In genomic region chr6:98046295-98047108, GRCm38 (mm10) we compare ENCODE assay signal across 10 mouse cellular contexts.
DNase-seq lines count a peak whose midpoint lies in the region; ATAC-seq and TF ChIP-seq lines count a peak whose summit lies in the region.
"Had no signal": no experiment of that assay in that cellular context is flagged by ENCODE, and none has a peak within 500 bp of the region (broad histone marks: within the 10 kb centered on the region; RNA-seq: fewer than 3 reads in every experiment).

No protein-coding gene starts in this region.

- peak overlapping the region; percentile 44; the same call in 1 of the 2 replicates for H3K27ac ChIP-seq in forebrain, embryonic 10.5 days
- no peak overlapping the region for H3K27ac ChIP-seq in forebrain, embryonic 11.5 days (ENCODE audit: low read depth, low read length)
- peak overlapping the region; percentile 26; the same call in 1 of the 2 replicates for H3K27ac ChIP-seq in hindbrain, embryonic 15.5 days (replicated peaks)
- no peak overlapping the region for H3K27ac ChIP-seq in midbrain, embryonic 14.5 days (replicated peaks; ENCODE audit: low read depth, low read length)
- H3K27ac ChIP-seq: liver, embryonic 14.5 days had no signal

- H3K27me3 ChIP-seq in forebrain, embryonic 10.5 days (ENCODE audit: poor library complexity, severe bottlenecking) = no peaks in the 10 kb centered on the region
- no peaks in the 10 kb centered on the region for H3K27me3 ChIP-seq in forebrain, embryonic 11.5 days (ENCODE audit: control insufficient read depth, insufficient read depth, low read length)
- H3K27me3 ChIP-seq in hindbrain, embryonic 15.5 days = peaks cover 19% of the 10 kb centered on the region
- peaks cover 38% of the 10 kb centered on the region; the same call in 1 of the 2 replicates for H3K27me3 ChIP-seq in midbrain, embryonic 14.5 days (ENCODE audit: control insufficient read depth, insufficient read depth, low read length)
- H3K27me3 ChIP-seq: CH12.LX had no signal

- DNase-seq in forebrain, embryonic 10.5 days (ENCODE audit: extremely low spot score, low spot score) = no peak
- DNase-seq in forebrain, embryonic 11.5 days (ENCODE audit: low spot score) = no peak
- DNase-seq in brain, embryonic 14.5 days (ENCODE audit: low read depth) = peak; percentile 95
- peak; percentile 66 for DNase-seq in midbrain, embryonic 14.5 days
- DNase-seq in kidney, adult 8-10 months = no peak
- no peak for DNase-seq in urinary bladder, adult 2 months (ENCODE audit: low spot score)

- H3K4me1 ChIP-seq in forebrain, embryonic 10.5 days = peaks cover 44% of the 10 kb centered on the region
- peaks cover 8% of the 10 kb centered on the region; the same call in 1 of the 2 replicates for H3K4me1 ChIP-seq in forebrain, embryonic 11.5 days (replicated peaks; ENCODE audit: control insufficient read depth, insufficient read depth, low read length)
- peaks cover 13% of the 10 kb centered on the region for H3K4me1 ChIP-seq in hindbrain, embryonic 15.5 days (replicated peaks)
- H3K4me1 ChIP-seq in midbrain, embryonic 14.5 days (ENCODE audit: control insufficient read depth, insufficient read depth, low read length) = peaks cover 7% of the 10 kb centered on the region

- TF ChIP-seq POLR2A in brain, embryonic 14.5 days (IDR thresholded peaks at IDR 0.05; ENCODE audit: borderline replicate concordance, extremely low read depth, insufficient read depth, insufficient read length, poor library complexity, severe bottlenecking) = no peak

- no peak overlapping the region for H3K4me3 ChIP-seq in forebrain, embryonic 10.5 days
- no peak overlapping the region for H3K4me3 ChIP-seq in forebrain, embryonic 11.5 days (ENCODE audit: low read depth, low read length)
- H3K4me3 ChIP-seq in hindbrain, embryonic 15.5 days = no peak overlapping the region
- no peak overlapping the region for H3K4me3 ChIP-seq in midbrain, embryonic 14.5 days (replicated peaks; ENCODE audit: low read depth, low read length)

- no peak for TF ChIP-seq CTCF in brain, embryonic 14.5 days (IDR thresholded peaks at IDR 0.05; ENCODE audit: borderline replicate concordance, extremely low read depth, insufficient read depth, insufficient read length)

- no peak overlapping the region for H3K4me2 ChIP-seq in forebrain, embryonic 11.5 days (ENCODE audit: low read depth, low read length, severe bottlenecking)
- no peak overlapping the region for H3K4me2 ChIP-seq in hindbrain, embryonic 15.5 days
- H3K4me2 ChIP-seq in midbrain, embryonic 14.5 days (ENCODE audit: low read length) = no peak overlapping the region

- no peak for ATAC-seq in forebrain, embryonic 11.5 days (replicated peaks; ENCODE audit: low FRiP score)
- peak; percentile 89 for ATAC-seq in hindbrain, embryonic 15.5 days (ENCODE audit: low FRiP score, low read depth)
- ATAC-seq in midbrain, embryonic 14.5 days (ENCODE audit: low FRiP score, low TSS enrichment) = 0 out of 2 replicates have a peak, but pooled peaks have one; percentile 40
- no peak for ATAC-seq in activated CD4-positive, CD25-positive, alpha-beta regulatory T cell, adult 4 months

- WGBS in forebrain, embryonic 10.5 days = 59% methylated on average over 11 of the region's 11 CpGs
- WGBS in forebrain, embryonic 11.5 days = 48% methylated on average over 11 of the region's 11 CpGs
- WGBS in hindbrain, embryonic 15.5 days = 29% methylated on average over 11 of the region's 11 CpGs
- WGBS in midbrain, embryonic 14.5 days = 55% methylated on average over 11 of the region's 11 CpGs

- no peak overlapping the region for H3K9ac ChIP-seq in forebrain, embryonic 11.5 days (ENCODE audit: low read length)
- no peak overlapping the region for H3K9ac ChIP-seq in hindbrain, embryonic 15.5 days
- no peak overlapping the region for H3K9ac ChIP-seq in midbrain, embryonic 14.5 days (replicated peaks; ENCODE audit: low read length)
- H3K9ac ChIP-seq: liver, embryonic 14.5 days had no signal

- no peaks in the 10 kb centered on the region for H3K36me3 ChIP-seq in forebrain, embryonic 10.5 days (replicated peaks)
- H3K36me3 ChIP-seq in forebrain, embryonic 11.5 days (ENCODE audit: control insufficient read depth, insufficient read depth, low read length) = no peaks in the 10 kb centered on the region
- no peaks in the 10 kb centered on the region for H3K36me3 ChIP-seq in hindbrain, embryonic 15.5 days
- no peaks in the 10 kb centered on the region for H3K36me3 ChIP-seq in midbrain, embryonic 14.5 days (ENCODE audit: control insufficient read depth, insufficient read depth, low read length)

- no peaks in the 10 kb centered on the region for H3K9me3 ChIP-seq in forebrain, embryonic 10.5 days
- no peaks in the 10 kb centered on the region for H3K9me3 ChIP-seq in forebrain, embryonic 11.5 days (ENCODE audit: control insufficient read depth, low read length)
- H3K9me3 ChIP-seq in hindbrain, embryonic 15.5 days = no peaks in the 10 kb centered on the region
- no peaks in the 10 kb centered on the region for H3K9me3 ChIP-seq in midbrain, embryonic 14.5 days (ENCODE audit: control insufficient read depth, low read length)

Comparison
In these comparisons a context has a peak if more than half of its experiments do, and no peak if none do; other contexts are left out.
1. H3K27ac ChIP-seq: peak in forebrain, embryonic 10.5 days (single experiment) and hindbrain, embryonic 15.5 days (single experiment); none in forebrain, embryonic 11.5 days (single experiment) and midbrain, embryonic 14.5 days (single experiment).
2. DNase-seq: peak in brain, embryonic 14.5 days (single experiment) and midbrain, embryonic 14.5 days (single experiment); none in forebrain, embryonic 10.5 days (single experiment), forebrain, embryonic 11.5 days (single experiment), kidney, adult 8-10 months (0 of 2) and urinary bladder, adult 2 months (single experiment).
3. ATAC-seq: peak in hindbrain, embryonic 15.5 days (single experiment) and midbrain, embryonic 14.5 days (single experiment); none in forebrain, embryonic 11.5 days (single experiment) and activated CD4-positive, CD25-positive, alpha-beta regulatory T cell, adult 4 months (single experiment).